16 mouse cellular contexts compared by ENCODE assay signal in genomic region chr16:5798188-5798587, GRCm38 (mm10).
DNase-seq lines count a peak whose midpoint lies in the region; ATAC-seq lines count a peak whose summit lies in the region.
"Had no signal": no experiment of that assay in that cellular context is flagged by ENCODE, and none has a peak within 500 bp of the region (broad histone marks: within the 10 kb centered on the region; RNA-seq: fewer than 3 reads in every experiment).

No protein-coding gene starts in this region.

- DNase-seq in forebrain, embryonic 14.5 days (ENCODE audit: low spot score): peak; percentile 28
- DNase-seq in brain, adult 2 months (ENCODE audit: low read depth, low spot score): peak; percentile 95
- peak; percentile 90 for DNase-seq in cerebellum, adult 9-10 months
- no peak for DNase-seq in frontal cortex, postnatal 25 days (ENCODE audit: low spot score in 2 of 2)
- DNase-seq in thymus, postnatal 10 days (ENCODE audit: low spot score in 2 of 2): no peak
- no peak for DNase-seq in lung, postnatal 25 days (ENCODE audit: low spot score)
- DNase-seq: B cell, adult 2 months; lung, adult 18-20 months; thymus, adult 2 months had no signal

- no peaks in the 10 kb centered on the region for H3K36me3 ChIP-seq in forebrain, embryonic 14.5 days (ENCODE audit: control insufficient read depth, insufficient read depth, low read length)
- no peaks in the 10 kb centered on the region for H3K36me3 ChIP-seq in forebrain, embryonic 15.5 days
- no peaks in the 10 kb centered on the region for H3K36me3 ChIP-seq in midbrain, embryonic 12.5 days
- H3K36me3 ChIP-seq: limb, embryonic 15.5 days had no signal

- no peaks in the 10 kb centered on the region for H3K9me3 ChIP-seq in forebrain, embryonic 14.5 days (replicated peaks; ENCODE audit: control insufficient read depth, low read length)
- H3K9me3 ChIP-seq in forebrain, embryonic 15.5 days: no peaks in the 10 kb centered on the region
- H3K9me3 ChIP-seq in midbrain, embryonic 12.5 days: no peaks in the 10 kb centered on the region
- H3K9me3 ChIP-seq: limb, embryonic 15.5 days had no signal

- no peak overlapping the region for H3K27ac ChIP-seq in forebrain, embryonic 14.5 days (ENCODE audit: low read depth, low read length)
- no peak overlapping the region for H3K27ac ChIP-seq in forebrain, embryonic 15.5 days (replicated peaks)
- H3K27ac ChIP-seq in midbrain, embryonic 12.5 days (replicated peaks): peak overlapping the region; percentile 56
- H3K27ac ChIP-seq: kidney, postnatal 0 days; left cerebral cortex, adult 2 months; limb, embryonic 15.5 days; macrophage had no signal

- no peaks in the 10 kb centered on the region for H3K27me3 ChIP-seq in forebrain, embryonic 14.5 days (replicated peaks; ENCODE audit: control insufficient read depth, insufficient read depth, low read length)
- H3K27me3 ChIP-seq in forebrain, embryonic 15.5 days: no peaks in the 10 kb centered on the region
- H3K27me3 ChIP-seq in midbrain, embryonic 12.5 days: no peaks in the 10 kb centered on the region
- H3K27me3 ChIP-seq: limb, embryonic 15.5 days had no signal

- no peak overlapping the region for H3K4me3 ChIP-seq in forebrain, embryonic 14.5 days (ENCODE audit: low read depth, low read length)
- no peak overlapping the region for H3K4me3 ChIP-seq in forebrain, embryonic 15.5 days
- H3K4me3 ChIP-seq in midbrain, embryonic 12.5 days: no peak overlapping the region
- H3K4me3 ChIP-seq: left cerebral cortex, adult 2 months; limb, embryonic 15.5 days had no signal

- no peak overlapping the region for H3K4me2 ChIP-seq in forebrain, embryonic 14.5 days (ENCODE audit: low read length)
- no peak overlapping the region for H3K4me2 ChIP-seq in forebrain, embryonic 15.5 days (replicated peaks)
- no peak overlapping the region for H3K4me2 ChIP-seq in midbrain, embryonic 12.5 days (replicated peaks)
- H3K4me2 ChIP-seq: limb, embryonic 15.5 days had no signal

- H3K4me1 ChIP-seq in forebrain, embryonic 14.5 days (ENCODE audit: control insufficient read depth, insufficient read depth, low read length): no peaks in the 10 kb centered on the region
- no peaks in the 10 kb centered on the region for H3K4me1 ChIP-seq in forebrain, embryonic 15.5 days
- H3K4me1 ChIP-seq in midbrain, embryonic 12.5 days: peaks cover 8% of the 10 kb centered on the region; the same call in 1 of the 2 replicates
- H3K4me1 ChIP-seq: limb, embryonic 15.5 days had no signal

- no peak overlapping the region for H3K9ac ChIP-seq in forebrain, embryonic 14.5 days (ENCODE audit: low read length)
- H3K9ac ChIP-seq in forebrain, embryonic 15.5 days (replicated peaks): no peak overlapping the region
- no peak overlapping the region for H3K9ac ChIP-seq in midbrain, embryonic 12.5 days (replicated peaks)
- H3K9ac ChIP-seq: limb, embryonic 15.5 days had no signal

- 40% methylated on average over 7 of the region's 7 CpGs for WGBS in forebrain, embryonic 14.5 days
- WGBS in forebrain, embryonic 15.5 days: 34% methylated on average over 7 of the region's 7 CpGs
- 42% methylated on average over 7 of the region's 7 CpGs for WGBS in midbrain, embryonic 12.5 days

- no peak for ATAC-seq in forebrain, embryonic 14.5 days
- no peak for ATAC-seq in forebrain, embryonic 15.5 days (replicated peaks)
- 0 out of 2 replicates have a peak, but pooled peaks have one; percentile 23 for ATAC-seq in midbrain, embryonic 12.5 days (ENCODE audit: low FRiP score, low read depth)
- ATAC-seq: forebrain, embryonic 16.5 days had no signal

Comparison
In these comparisons a context has a peak if more than half of its experiments do, and no peak if none do; other contexts are left out.
1. DNase-seq: peak in forebrain, embryonic 14.5 days (single experiment), brain, adult 2 months (single experiment) and cerebellum, adult 9-10 months (single experiment); none in frontal cortex, postnatal 25 days (0 of 2), thymus, postnatal 10 days (0 of 2) and lung, postnatal 25 days (single experiment).